Mouse (Mus musculus) spleen, adult 12 weeks (tissue): Measurements from ENCODE around the gene Pigo.
"Not testable (repeated sequence)": the region's sequence is repeated elsewhere in the genome, so short reads cannot be mapped to it uniquely, and the experiment has no call there.

ENCODE experiments used
- DNase-seq: peaks from one replicate; pipeline ENCODE4 v3.0.0; 2022; ENCODE audit warnings: low spot score

The Pigo gene

GRCm38 (mm10) chr4:43001272-43001671 lies 24.3 kb downstream of the Pigo start:
- DNase-seq: no peak

GRCm38 (mm10) chr4:43000141-43000986 lies 25.3 kb downstream of the Pigo start, which contains the start of gene Vcp:
Vcp (minus strand) TSS chr4:43000507.
- DNase-seq: peak; percentile 98

DNA sequence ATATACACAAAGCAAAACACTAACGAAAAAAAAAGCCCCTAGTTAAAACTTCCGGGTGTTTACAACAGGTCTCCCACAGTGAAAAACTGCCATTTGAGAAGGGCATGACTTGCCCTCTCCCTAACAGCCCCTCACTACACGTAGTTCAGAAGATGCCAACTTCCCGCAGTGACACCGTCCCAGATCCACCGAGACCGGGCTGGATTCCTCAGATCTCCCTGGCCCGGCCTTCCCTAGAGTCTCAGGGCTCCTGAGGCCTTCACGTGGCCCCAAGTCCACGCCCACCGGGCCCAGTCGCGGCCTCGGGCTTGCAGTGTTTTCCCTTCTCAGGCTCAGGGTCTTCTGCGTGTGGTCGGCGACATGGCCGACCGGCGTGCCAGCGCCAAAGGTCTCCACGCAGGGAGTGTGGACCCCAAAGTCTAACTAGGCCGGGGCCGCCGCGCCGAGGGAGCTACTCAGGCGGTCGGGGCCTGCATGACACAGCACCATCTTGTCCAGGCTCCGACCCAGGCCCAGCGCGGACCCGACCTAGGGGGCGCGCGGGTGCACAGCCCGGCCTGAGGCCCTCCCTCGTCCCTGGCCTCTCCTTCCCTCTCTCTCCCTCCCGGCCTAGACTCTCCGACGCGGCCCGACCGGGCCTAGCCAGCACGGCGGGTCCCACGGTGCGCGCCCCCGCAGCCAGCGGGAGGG lies 26.0 kb downstream of the Pigo start:
- peak; percentile 72 for DNase-seq

GRCm38 (mm10) chr4:42998022-42998421 lies 27.6 kb downstream of the Pigo start:
- no peak for DNase-seq

GRCm38 (mm10) chr4:42988296-42988695 lies 37.3 kb downstream of the Pigo start:
- no peak for DNase-seq

DNA sequence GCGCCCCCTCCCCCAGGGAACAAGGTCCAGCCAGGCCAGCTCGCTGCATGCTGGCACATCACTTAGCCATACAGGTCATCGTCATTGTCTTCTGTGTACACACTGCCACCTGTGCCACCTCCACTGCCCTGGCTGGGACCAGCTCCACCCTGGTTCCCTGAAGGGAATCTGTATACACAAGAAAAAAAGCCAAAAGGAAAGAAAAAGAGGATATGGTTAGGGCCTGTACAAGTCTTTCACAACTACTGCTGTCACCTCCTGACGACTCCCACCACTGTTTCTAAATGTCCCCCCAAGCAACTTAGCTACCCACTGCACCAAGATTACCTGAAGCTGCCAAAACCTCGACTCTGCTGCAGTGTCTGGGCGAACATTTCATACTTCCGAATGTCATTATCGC lies 45.2 kb downstream of the Pigo start:
- not testable (repeated sequence) for DNase-seq

GRCm38 (mm10) chr4:42978062-42978461 lies 47.6 kb downstream of the Pigo start:
- DNase-seq: no peak

DNA sequence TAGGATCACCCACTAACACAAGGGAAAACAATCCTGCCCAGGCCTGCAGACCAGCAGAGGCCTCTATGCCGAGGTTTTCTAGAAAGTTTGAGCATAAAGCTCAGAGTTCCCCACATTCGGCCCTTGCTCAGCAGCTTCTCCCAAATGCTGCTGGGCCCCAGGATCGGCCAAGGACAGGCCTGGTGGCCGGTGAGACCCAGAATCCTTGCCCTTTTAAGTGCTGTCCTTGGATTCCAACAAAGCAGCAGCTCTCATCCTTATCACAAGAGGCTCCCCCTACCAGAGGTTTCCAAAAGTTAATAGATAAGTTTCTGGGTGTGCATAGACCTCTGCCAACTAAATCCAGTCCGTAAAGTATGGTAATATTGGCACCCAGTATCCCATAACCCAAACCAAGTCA lies 51.8 kb downstream of the Pigo start:
- no peak for DNase-seq

DNA sequence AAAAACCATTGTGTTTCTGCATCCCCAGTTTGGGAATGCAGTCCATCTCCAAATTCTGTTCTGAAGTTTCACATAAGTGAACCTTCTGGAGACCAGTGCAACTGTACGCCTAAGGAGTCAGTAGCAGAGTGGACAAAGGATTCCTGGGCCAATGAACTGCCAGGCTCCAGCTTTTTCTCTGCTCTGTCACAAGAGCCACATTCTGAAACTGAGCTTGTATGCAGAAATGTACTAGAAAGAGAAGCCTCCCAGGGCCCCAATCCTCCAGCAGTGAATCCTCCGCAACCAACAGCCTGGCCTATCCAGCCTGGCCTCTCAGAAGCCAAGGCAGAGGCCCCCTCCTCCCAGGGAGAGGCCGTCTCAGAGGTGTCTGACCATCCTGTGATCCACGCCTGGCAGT lies 52.7 kb downstream of the Pigo start:
- DNase-seq: no peak

DNA sequence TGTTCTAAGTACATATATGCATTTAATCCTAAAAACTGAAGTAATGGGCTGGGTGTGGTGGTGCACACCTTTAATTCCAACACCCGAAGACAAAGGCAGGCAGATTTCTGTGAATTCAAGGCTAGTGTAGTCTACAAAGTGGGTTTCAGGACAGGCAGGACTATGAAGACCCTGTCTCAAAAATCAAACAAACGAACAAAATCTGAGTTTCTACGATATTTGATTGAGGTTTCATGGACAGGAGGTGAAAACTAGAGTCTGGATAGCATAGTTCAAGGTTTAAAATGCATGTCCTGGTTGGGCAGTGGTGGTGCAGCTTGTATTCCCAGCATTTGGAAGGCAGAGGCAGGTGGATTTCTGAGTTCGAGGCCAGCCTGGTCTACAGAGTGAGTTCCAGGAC lies 56.3 kb downstream of the Pigo start, which contains the start of gene 1700022I11Rik:
1700022I11Rik (plus strand) TSS at position 301 of the 400 bp plus-strand sequence.
- DNase-seq: no peak
